Mouse (Mus musculus): Measurements from ENCODE around the gene Cntn5.

Cntn5 gene

DNA sequence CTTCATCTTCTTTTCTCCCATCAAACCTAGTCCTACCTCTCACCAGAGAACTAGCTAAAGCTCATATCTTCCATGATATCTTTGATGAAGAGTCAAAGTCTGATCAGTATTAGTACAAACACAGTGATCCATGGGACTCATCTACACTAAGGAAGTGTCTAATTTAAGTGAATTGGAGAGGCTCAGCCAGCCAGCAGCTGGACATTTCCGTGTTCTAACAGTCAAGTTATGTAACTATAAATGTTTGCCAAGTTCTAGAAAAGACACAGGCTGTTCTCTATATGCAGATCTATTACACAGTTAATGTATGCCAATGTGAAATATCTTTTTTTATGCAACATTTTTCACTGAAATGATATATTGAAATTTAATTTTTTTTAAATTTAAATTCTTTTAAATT is 959.7 kb downstream of the Cntn5 start:
- in situ Hi-C loops (cut with MboI, MseI) = no loop called here

GRCm38 (mm10) chr9:9937444-9938436 is 966.8 kb downstream of the Cntn5 start:
- in situ Hi-C loops (cut with MboI, MseI) = no loop called here

- in situ Hi-C loops (cut with MboI, MseI) = no loop called here
These were observed 984.0 kb downstream of the Cntn5 start for GRCm38 (mm10) chr9:9920580-9920979.

DNA sequence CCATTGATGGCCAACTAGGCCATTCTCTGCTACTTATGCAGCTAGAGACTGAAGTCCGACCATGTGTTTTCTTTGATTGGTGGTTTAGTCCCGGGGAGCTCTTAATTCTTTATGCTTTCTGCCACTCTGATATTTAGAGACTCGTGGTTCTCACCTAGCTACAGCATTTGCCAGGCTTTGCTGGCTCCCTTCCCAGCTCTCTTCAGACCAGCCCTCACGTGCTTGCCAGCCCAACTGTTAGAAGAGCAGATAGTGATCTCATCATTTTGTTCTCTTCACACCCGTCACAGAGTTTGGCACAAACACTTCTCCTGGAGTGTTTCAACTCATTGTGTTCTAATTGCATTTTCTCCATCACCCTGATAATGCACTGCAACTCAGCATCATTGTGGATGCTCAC is 1005.5 kb downstream of the Cntn5 start:
- in situ Hi-C loops (cut with MboI, MseI) = no loop called here

GRCm38 (mm10) chr9:9886210-9886609 is 1018.4 kb downstream of the Cntn5 start:
- in situ Hi-C loops (cut with MboI, MseI) = no loop called here

DNA sequence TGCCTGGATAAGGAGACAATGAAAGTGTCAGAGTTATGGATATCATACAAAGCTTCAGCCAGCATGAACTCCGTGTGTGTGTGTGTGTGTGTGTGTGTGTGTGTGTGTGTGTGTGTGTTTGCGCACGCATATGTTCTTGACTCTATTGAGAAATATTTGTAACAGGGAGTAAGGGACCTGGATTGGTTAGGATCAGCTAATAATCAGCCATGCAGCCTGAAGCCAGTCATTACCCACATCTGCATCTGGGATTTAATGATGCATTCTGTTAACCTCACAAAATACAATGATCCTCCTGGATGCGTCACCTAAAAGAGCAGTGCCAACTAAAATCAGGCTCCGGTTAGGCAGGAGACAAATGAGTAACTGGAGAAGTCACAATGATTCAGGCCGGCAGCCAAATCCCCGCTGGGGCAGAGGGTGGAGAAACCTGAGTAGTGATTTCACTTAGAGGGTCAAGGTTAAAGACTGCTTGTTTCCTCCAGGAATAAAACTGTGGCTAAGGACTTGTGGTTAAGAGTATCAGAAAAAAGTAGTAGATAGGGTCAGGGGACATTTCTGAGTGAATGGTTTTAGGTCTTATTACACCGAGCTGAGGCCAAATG is 1021.7 kb downstream of the Cntn5 start:
- in situ Hi-C loops (cut with MboI, MseI) = no loop called here

DNA sequence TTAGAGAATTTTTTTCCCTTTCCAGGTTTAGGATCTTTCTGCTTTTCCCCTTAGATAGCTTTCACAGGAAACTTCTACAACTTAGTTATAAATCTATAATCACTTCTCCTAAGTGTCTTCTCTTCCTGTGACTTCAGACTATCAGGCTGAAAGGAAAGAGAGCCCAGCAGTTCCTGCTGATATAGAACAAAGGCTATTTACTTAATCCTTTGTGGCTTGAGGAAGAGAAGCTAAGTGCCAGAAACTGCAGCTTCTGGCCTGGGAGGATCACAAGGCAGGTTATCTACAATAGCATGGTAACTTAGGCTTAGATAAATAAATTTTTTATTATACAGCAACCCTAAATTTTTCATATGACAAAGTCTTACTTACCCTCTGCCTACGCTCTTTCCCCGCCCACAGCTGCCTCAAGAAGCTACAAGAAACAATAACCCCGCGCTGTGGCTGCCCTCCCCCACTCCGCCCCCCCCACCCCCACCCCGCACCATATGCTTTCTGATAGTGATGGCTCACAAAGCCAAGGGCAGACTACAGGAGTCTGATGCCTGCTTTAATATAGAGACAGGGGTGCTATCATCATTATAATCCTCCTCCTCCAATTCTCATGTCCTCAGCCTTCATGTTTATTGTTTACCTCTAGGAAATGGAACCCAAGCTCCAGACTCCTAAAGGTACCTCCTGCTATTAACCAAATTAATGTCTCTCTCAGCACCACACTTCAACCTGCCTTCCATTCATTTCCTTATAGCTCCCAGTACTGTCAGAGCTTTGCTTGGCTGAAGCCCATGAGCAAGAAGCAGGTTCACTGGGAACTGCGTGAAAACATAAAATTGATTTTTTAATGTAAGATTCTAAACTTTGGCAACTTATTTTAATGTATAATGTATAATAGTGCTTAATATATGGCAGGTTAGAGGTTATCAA is 1032.2 kb downstream of the Cntn5 start:
- in situ Hi-C loops (cut with MboI, MseI) = no loop called here

DNA sequence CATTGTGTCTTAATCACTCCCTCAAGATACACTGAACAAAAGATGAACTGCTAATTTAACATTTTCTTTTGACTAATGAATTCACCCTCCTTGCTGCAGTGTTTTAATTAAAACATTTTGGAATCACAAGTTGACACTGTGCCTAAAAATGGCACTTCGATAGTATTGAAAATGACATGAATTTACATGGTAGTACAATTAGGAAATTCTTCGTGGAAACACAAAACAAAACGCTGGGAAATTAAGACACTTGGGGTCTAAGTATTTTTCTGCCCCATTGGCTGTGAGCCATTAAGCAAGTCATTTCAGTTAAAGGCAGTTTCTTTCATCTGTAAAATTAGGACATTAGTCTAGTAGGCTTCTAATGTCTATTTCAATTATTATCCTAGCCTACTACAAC is 1043.9 kb downstream of the Cntn5 start:
- in situ Hi-C loops (cut with MboI, MseI) = no loop called here

GRCm38 (mm10) chr9:9859323-9859722 is 1045.3 kb downstream of the Cntn5 start:
- in situ Hi-C loops (cut with MboI, MseI) = no loop called here

DNA sequence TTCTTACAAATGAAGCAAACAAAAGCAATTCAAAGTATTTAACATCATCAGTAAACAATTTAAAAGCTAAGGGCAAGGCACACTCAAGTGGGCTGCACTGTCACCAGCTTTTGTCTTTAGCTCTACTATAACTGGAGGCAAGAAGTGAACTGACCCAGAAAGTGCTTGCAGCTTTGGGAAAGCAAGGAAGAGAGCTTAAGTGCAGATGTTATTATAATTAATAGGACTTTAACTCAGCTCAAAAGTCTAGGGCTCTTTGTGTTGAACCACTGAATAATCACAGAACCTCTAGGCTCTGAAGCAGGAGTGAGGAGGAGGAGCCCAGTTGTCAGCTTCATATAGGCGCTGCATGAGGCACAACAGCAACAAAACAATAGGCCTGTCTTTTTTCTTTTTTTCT is 1049.8 kb downstream of the Cntn5 start:
- in situ Hi-C loops (cut with MboI, MseI) = no loop called here

DNA sequence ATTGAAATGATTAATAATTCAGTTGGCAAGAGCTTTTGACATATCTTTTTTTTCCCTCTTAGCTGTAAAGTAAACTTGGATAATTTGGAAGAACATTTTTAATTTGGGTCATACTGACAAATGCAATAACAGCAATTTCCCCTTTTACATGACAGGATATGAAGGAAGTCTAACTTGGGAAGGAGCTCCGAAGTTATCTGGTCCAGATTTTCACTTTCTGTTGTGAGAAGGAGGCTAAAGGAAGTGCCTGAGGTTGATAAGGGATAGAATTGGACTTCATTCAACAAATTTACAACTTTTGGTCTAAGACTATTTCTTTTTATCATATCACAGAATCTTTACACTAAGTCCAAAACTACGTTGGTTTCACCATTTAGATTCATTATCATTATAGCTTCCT is 1074.3 kb downstream of the Cntn5 start:
- in situ Hi-C loops (cut with MboI, MseI) = no loop called here

- in situ Hi-C loops (cut with MboI, MseI) = no loop called here
These were observed 1084.6 kb downstream of the Cntn5 start for GRCm38 (mm10) chr9:9819963-9820362.

GRCm38 (mm10) chr9:9817477-9817876 is 1087.1 kb downstream of the Cntn5 start:
- in situ Hi-C loops (cut with MboI, MseI) = no loop called here

GRCm38 (mm10) chr9:9799546-9799945 is 1105.0 kb downstream of the Cntn5 start:
- in situ Hi-C loops (cut with MboI, MseI) = no loop called here

DNA sequence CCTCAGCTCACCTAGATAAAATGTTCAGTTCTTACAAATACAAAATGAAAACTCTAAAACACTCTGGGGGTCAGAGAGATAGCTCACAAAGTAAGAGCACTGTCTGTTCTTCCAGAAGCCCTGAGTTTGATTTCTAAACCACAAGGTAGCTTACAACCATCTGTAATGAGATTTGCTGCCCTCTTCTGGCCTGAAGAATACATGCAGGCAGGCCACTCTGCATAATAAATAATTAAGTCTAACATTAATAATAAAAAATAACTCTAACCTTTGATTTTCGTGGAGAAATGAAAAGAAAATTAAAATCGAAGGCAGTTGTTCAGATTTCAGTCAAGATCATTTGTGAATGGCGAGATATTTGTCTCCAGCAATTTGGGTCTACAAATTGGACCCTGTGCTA is 1120.9 kb downstream of the Cntn5 start:
- in situ Hi-C loops (cut with MboI, MseI) = no loop called here

GRCm38 (mm10) chr9:9781157-9781884 is 1123.3 kb downstream of the Cntn5 start:
- in situ Hi-C loops (cut with MboI, MseI) = no loop called here

GRCm38 (mm10) chr9:9779646-9780045 is 1124.9 kb downstream of the Cntn5 start:
- in situ Hi-C loops (cut with MboI, MseI) = no loop called here

- in situ Hi-C loops (cut with MboI, MseI) = no loop called here
These were observed 1133.8 kb downstream of the Cntn5 start for GRCm38 (mm10) chr9:9770777-9771176.

GRCm38 (mm10) chr9:9769659-9770058 is 1134.9 kb downstream of the Cntn5 start:
- in situ Hi-C loops (cut with MboI, MseI) = no loop called here

DNA sequence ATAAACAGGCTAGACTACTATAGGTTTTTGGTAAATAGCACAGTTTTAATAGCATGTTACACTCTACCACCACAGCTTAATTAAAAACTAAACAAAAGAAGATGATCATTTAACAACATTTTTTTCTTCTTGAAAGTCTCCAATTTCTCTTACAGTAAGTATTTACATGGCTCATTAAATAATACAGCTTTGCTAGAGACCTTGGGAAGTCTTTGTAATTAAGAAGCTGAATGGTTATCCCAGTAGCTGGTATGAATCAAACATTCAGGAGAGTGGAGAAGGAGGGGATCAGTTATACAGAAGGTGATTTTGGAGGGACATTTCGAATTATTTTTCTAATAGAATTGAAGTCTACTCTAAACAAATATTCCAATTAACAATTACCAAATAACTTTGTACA is 1186.4 kb downstream of the Cntn5 start:
- in situ Hi-C loops (cut with MboI, MseI) = no loop called here

GRCm38 (mm10) chr9:9708671-9709070 is 1195.9 kb downstream of the Cntn5 start:
- in situ Hi-C loops (cut with MboI, MseI) = no loop called here
